Comparison of ENCODE assay signal across 20 mouse cellular contexts in the genomic region with DNA sequence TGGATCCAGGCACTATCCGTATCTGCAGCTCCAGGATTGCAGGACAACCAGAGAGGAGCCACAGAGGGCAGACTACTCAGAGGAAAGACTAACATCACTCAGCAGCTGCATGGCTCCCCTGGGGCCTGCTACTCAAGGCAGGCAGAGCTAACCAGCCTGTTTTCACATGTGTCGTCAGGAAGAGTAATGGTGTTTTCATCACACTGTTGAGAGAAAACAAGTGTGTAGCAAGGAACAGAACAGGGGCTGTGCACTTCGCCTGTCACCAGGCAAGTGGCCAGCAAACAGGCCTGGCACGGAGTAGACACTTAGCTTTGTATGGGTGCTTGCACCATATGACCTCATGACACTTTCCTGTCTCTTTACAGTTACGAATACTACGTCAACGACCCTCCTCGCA. TPM values are rescaled to one million over a fixed set of nuclear protein-coding genes. Genes with fewer than 3 reads are reported as not detected.
DNase-seq lines count a peak whose midpoint lies in the region; ATAC-seq and TF ChIP-seq lines count a peak whose summit lies in the region.
"Had no signal": no experiment of that assay in that cellular context is flagged by ENCODE, and none has a peak within 500 bp of the region (broad histone marks: within the 10 kb centered on the region; RNA-seq: fewer than 3 reads in every experiment).

No protein-coding gene starts in this region.

- no peak overlapping the region for H3K4me2 ChIP-seq in lung, postnatal 0 days (replicated peaks; ENCODE audit: low read depth, low read length)
- H3K4me2 ChIP-seq in intestine, embryonic 15.5 days (replicated peaks): no peak overlapping the region
- H3K4me2 ChIP-seq: liver, embryonic 13.5 days; midbrain, embryonic 12.5 days; stomach, embryonic 15.5 days had no signal

- H3K4me3 ChIP-seq in lung, postnatal 0 days (ENCODE audit: low read depth, low read length): no peak overlapping the region
- H3K4me3 ChIP-seq in lung, adult 2 months (replicated peaks; ENCODE audit: extremely low read depth, low read depth, low read length): no peak overlapping the region
- no peak overlapping the region for H3K4me3 ChIP-seq in intestine, embryonic 15.5 days (replicated peaks)
- H3K4me3 ChIP-seq: liver, embryonic 13.5 days; midbrain, embryonic 12.5 days; stomach, embryonic 15.5 days had no signal

- no peaks in the 10 kb centered on the region for H3K9me3 ChIP-seq in lung, postnatal 0 days (ENCODE audit: low read length)
- H3K9me3 ChIP-seq in intestine, embryonic 15.5 days: no peaks in the 10 kb centered on the region
- H3K9me3 ChIP-seq: liver, embryonic 13.5 days; midbrain, embryonic 12.5 days; stomach, embryonic 15.5 days had no signal

- peaks cover 11% of the 10 kb centered on the region; the same call in 1 of the 2 replicates for H3K4me1 ChIP-seq in lung, postnatal 0 days (ENCODE audit: insufficient read depth, low read depth, low read length)
- peaks cover 9% of the 10 kb centered on the region for H3K4me1 ChIP-seq in lung, adult 2 months (ENCODE audit: control insufficient read depth, insufficient read depth, low read length)
- H3K4me1 ChIP-seq in intestine, embryonic 15.5 days (replicated peaks): peaks cover 32% of the 10 kb centered on the region

- WGBS in lung, postnatal 0 days: 51% methylated on average over 8 of the region's 8 CpGs
- WGBS in lung, adult 2 months: 58% methylated on average over 8 of the region's 8 CpGs
- 61% methylated on average over 8 of the region's 8 CpGs for WGBS in intestine, embryonic 15.5 days

- peak; percentile 6; the same call in 1 of the 2 replicates for ATAC-seq in lung, postnatal 0 days
- no peak for ATAC-seq in intestine, embryonic 15.5 days
- ATAC-seq: inflammation-experienced regulatory T-cells, adult 6 months; Patski had no signal

- TF ChIP-seq EP300 in lung, postnatal 0 days (IDR thresholded peaks at IDR 0.05): no peak

- TF ChIP-seq CTCF in lung, postnatal 0 days (IDR thresholded peaks at IDR 0.05): no peak
- TF ChIP-seq CTCF in lung, adult 2 months (IDR thresholded peaks at IDR 0.05; ENCODE audit: insufficient read depth, low read length): no peak

- intact Hi-C loops in heart, postnatal 10 days (cut with DNase I): no loop called here
- intact Hi-C loops in heart, postnatal 25 days (cut with DNase I): no loop called here

- no peaks in the 10 kb centered on the region for H3K36me3 ChIP-seq in lung, postnatal 0 days (ENCODE audit: insufficient read depth, low read length)
- no peaks in the 10 kb centered on the region for H3K36me3 ChIP-seq in intestine, embryonic 15.5 days

- no peak overlapping the region for H3K9ac ChIP-seq in lung, postnatal 0 days (replicated peaks; ENCODE audit: low read depth)
- no peak overlapping the region for H3K9ac ChIP-seq in intestine, embryonic 15.5 days
- H3K9ac ChIP-seq: liver, embryonic 13.5 days; midbrain, embryonic 12.5 days; stomach, embryonic 15.5 days had no signal

- DNase-seq in heart, postnatal 10 days: peak; percentile 44 to 59
- no peak for DNase-seq in heart, postnatal 25 days (ENCODE audit: low spot score)
- DNase-seq in lung, postnatal 0 days (ENCODE audit: low spot score): peak; percentile 49
- no peak for DNase-seq in lung, adult 2 months
- DNase-seq in adipocyte (ENCODE audit: low spot score): peak; percentile 98
- peak; percentile 72 for DNase-seq in mesoderm, embryonic 11.5 days (ENCODE audit: low read depth, low spot score)
- DNase-seq: cerebellum, adult 18-20 months; kidney, postnatal 36 days; liver, embryonic 13.5 days; lung, postnatal 14 days; spleen, adult 18-20 months had no signal

- TF ChIP-seq POLR2A in lung, adult 2 months (IDR thresholded peaks at IDR 0.05; ENCODE audit: borderline replicate concordance, extremely low read depth, low read depth, low read length): no peak

- 0 out of 2 replicates have a peak, but pooled peaks cover 5% of the 10 kb centered on the region for H3K27me3 ChIP-seq in lung, postnatal 0 days (replicated peaks; ENCODE audit: insufficient read depth, low read length)
- H3K27me3 ChIP-seq in intestine, embryonic 15.5 days (replicated peaks): peaks cover 4% of the 10 kb centered on the region; the same call in 1 of the 2 replicates
- H3K27me3 ChIP-seq: Patski; stomach, embryonic 15.5 days had no signal

- H3K27ac ChIP-seq in lung, postnatal 0 days (ENCODE audit: low read length): no peak overlapping the region
- H3K27ac ChIP-seq in intestine, embryonic 15.5 days: no peak overlapping the region
- H3K27ac ChIP-seq: midbrain, embryonic 12.5 days; stomach, embryonic 15.5 days had no signal

RNA-seq across cellular contexts. Expression of a gene that starts 2.7 kb away (rescaled TPM):
- not detected for total RNA-seq in heart, postnatal 10 days (2021)
- total RNA-seq in heart, postnatal 25 days (2021): under 1 TPM in 1 of 2 experiments, not detected in 1; 0.08 TPM
- 0.12 and 0.13 TPM in 2 replicates for polyA plus RNA-seq in lung, postnatal 0 days (2015; fragmentation: Nextera tagmentation; extraction: Ambion mirVana)
- polyA plus RNA-seq in lung, adult 2 months (2012; rRNA removed): 0.06 and 0.76 TPM in 2 replicates
- 0.30 and 0.38 TPM in 2 replicates for polyA plus RNA-seq in intestine, embryonic 15.5 days (2015; fragmentation: Nextera tagmentation; extraction: Ambion mirVana)
- total RNA-seq: heart, postnatal 14 days; layer of hippocampus, postnatal 25 days; left cerebral cortex, postnatal 36 days had no signal
- polyA plus RNA-seq: cortical plate, adult 2 months had no signal

RNA-seq across cellular contexts. Expression of a gene that starts 4.0 kb away (rescaled TPM):
- 1 to 10 TPM; 1.3 to 2.9 TPM for total RNA-seq in heart, postnatal 10 days (2021)
- 1 to 10 TPM; 4.4 to 6.0 TPM for total RNA-seq in heart, postnatal 25 days (2021)
- polyA plus RNA-seq in lung, postnatal 0 days (2015; fragmentation: Nextera tagmentation; extraction: Ambion mirVana): 13.9 and 14.2 TPM in 2 replicates
- polyA plus RNA-seq in lung, adult 2 months (2012; rRNA removed): 25.7 and 27.2 TPM in 2 replicates
- 21.1 and 27.3 TPM in 2 replicates for polyA plus RNA-seq in intestine, embryonic 15.5 days (2015; fragmentation: Nextera tagmentation; extraction: Ambion mirVana)
- total RNA-seq: layer of hippocampus, postnatal 25 days; left cerebral cortex, postnatal 36 days had no signal

RNA-seq across cellular contexts. Expression of a gene that starts 14.7 kb away (rescaled TPM):
- total RNA-seq in heart, postnatal 10 days (2021): 10 to 100 TPM; 18.8 to 19.2 TPM
- 10 to 100 TPM; 18.7 to 20.2 TPM for total RNA-seq in heart, postnatal 25 days (2021)
- 28.2 and 28.4 TPM in 2 replicates for polyA plus RNA-seq in lung, postnatal 0 days (2015; fragmentation: Nextera tagmentation; extraction: Ambion mirVana)
- 17.6 TPM in 2 replicates for polyA plus RNA-seq in lung, adult 2 months (2012; rRNA removed)
- polyA plus RNA-seq in intestine, embryonic 15.5 days (2015; fragmentation: Nextera tagmentation; extraction: Ambion mirVana): 48.5 and 49.5 TPM in 2 replicates

RNA-seq across cellular contexts. Expression of a gene that starts 36.8 kb away (rescaled TPM):
- 10 to 100 TPM; 21.6 TPM for total RNA-seq in heart, postnatal 10 days (2021)
- total RNA-seq in heart, postnatal 25 days (2021): 10 to 100 TPM; 11.8 to 13.8 TPM
- polyA plus RNA-seq in lung, postnatal 0 days (2015; fragmentation: Nextera tagmentation; extraction: Ambion mirVana): 32.0 TPM in 2 replicates
- polyA plus RNA-seq in lung, adult 2 months (2012; rRNA removed): 29.8 and 36.1 TPM in 2 replicates
- polyA plus RNA-seq in intestine, embryonic 15.5 days (2015; fragmentation: Nextera tagmentation; extraction: Ambion mirVana): 59.3 and 64.9 TPM in 2 replicates

RNA-seq across cellular contexts. Expression of a gene that starts 37.0 kb away (rescaled TPM):
- total RNA-seq in heart, postnatal 10 days (2021): 10 to 100 TPM; 12.0 to 13.3 TPM
- 1 to 10 TPM; 8.2 to 8.3 TPM for total RNA-seq in heart, postnatal 25 days (2021)
- 11.8 and 13.2 TPM in 2 replicates for polyA plus RNA-seq in lung, postnatal 0 days (2015; fragmentation: Nextera tagmentation; extraction: Ambion mirVana)
- polyA plus RNA-seq in lung, adult 2 months (2012; rRNA removed): 2.7 and 4.1 TPM in 2 replicates
- polyA plus RNA-seq in intestine, embryonic 15.5 days (2015; fragmentation: Nextera tagmentation; extraction: Ambion mirVana): 15.9 and 18.5 TPM in 2 replicates

Comparison
In these comparisons a context has a peak if more than half of its experiments do, and no peak if none do; other contexts are left out.
1. DNase-seq: peak in heart, postnatal 10 days (2 of 2), lung, postnatal 0 days (single experiment), adipocyte (single experiment) and mesoderm, embryonic 11.5 days (single experiment); none in heart, postnatal 25 days (single experiment) and lung, adult 2 months (single experiment).